Mouse (Mus musculus) colon, adult 2 months (tissue): ENCODE measurements around the gene Gm14419. TPM values are rescaled to one million over a fixed set of nuclear protein-coding genes. Genes with fewer than 3 reads are reported as not detected.

ENCODE experiments used
- polyA plus RNA-seq: library from polyadenylated mRNA; depleted of rRNA; stranded (reverse); fragments of >200 nt; gene quantifications from 2 replicates; pipeline ENCODE4 v1.2.3, GENCODE M21; 2012; rRNA removed

The Gm14419 gene
- 0.23 TPM in 1 of 2 replicates, not detected in the other for polyA plus RNA-seq

DNA sequence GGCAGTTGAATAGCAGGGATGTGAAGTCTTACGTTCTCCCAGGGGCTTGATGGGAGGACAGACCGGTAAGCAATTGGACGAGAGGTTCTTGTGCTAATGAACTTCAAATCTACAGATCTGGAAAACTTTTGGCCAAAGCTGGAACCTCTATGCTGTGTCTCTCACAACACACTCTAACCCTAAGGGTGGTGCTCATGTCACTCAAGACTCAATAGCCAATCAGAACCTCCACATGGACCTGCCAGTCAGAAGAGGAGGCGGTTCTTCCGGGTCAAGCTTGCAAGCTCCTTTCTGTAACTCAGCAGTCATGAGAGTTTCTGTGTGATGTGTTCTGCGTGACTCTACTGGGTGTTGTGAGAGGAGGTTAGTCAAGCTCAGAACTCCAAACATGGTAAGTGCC lies at the start of gene Gm14419:
Gene Gm14419 (plus strand): TSS at position 301 of the 400 bp plus-strand sequence.

Other genes with a start within 250 kb of the Gm14419 start
- gene Gm14295, start 202.3 kb upstream of the Gm14419 start, polyA plus RNA-seq, result 0.49 and 0.66 TPM in 2 replicates
- gene Gm14408, start 169.8 kb upstream of the Gm14419 start, polyA plus RNA-seq, result not detected in 2 replicates
- 0.40 and 0.71 TPM in 2 replicates for gene Gm14296, start 73.1 kb upstream of the Gm14419 start, polyA plus RNA-seq
- gene Gm14401, start 73.4 kb downstream of the Gm14419 start, polyA plus RNA-seq, result not detected in 2 replicates
- gene Gm14410, start 205.5 kb downstream of the Gm14419 start, polyA plus RNA-seq, result 1.4 and 1.8 TPM in 2 replicates